Mouse (Mus musculus): ENCODE results near the gene Tlk2.
A peak's percentile ranks its signal among the peaks of the same experiment; 100 is the strongest.

Tlk2 gene

GRCm38 (mm10) chr11:105312972-105313632 is 134.5 kb downstream of the Tlk2 start:
- DNase-seq (ENCODE audit: low spot score in 2 of 2), result peak in 1 of 2 experiments; percentile 6

- DNase-seq (ENCODE audit: low spot score in 2 of 2), result no peak
Measured at GRCm38 (mm10) chr11:105313633-105314014, 135.0 kb downstream of the Tlk2 start.

- no peak for DNase-seq (ENCODE audit: low spot score in 2 of 2)
Measured at GRCm38 (mm10) chr11:105315296-105315695, 136.7 kb downstream of the Tlk2 start.

GRCm38 (mm10) chr11:105316121-105316520 is 137.5 kb downstream of the Tlk2 start:
- no peak for DNase-seq (ENCODE audit: low spot score in 2 of 2)

GRCm38 (mm10) chr11:105317769-105318168 is 139.2 kb downstream of the Tlk2 start:
- no peak for DNase-seq (ENCODE audit: low spot score in 2 of 2)

GRCm38 (mm10) chr11:105321090-105321489 is 142.5 kb downstream of the Tlk2 start:
- DNase-seq (ENCODE audit: low spot score in 2 of 2), result no peak

GRCm38 (mm10) chr11:105323530-105323929 is 144.9 kb downstream of the Tlk2 start:
- no peak for DNase-seq (ENCODE audit: low spot score in 2 of 2)

GRCm38 (mm10) chr11:105327101-105327500 is 148.5 kb downstream of the Tlk2 start:
- no peak for DNase-seq (ENCODE audit: low spot score in 2 of 2)

GRCm38 (mm10) chr11:105329962-105330361 is 151.4 kb downstream of the Tlk2 start:
- no peak for DNase-seq (ENCODE audit: low spot score in 2 of 2)

GRCm38 (mm10) chr11:105331129-105331528 is 152.5 kb downstream of the Tlk2 start:
- DNase-seq (ENCODE audit: low spot score in 2 of 2), result no peak

GRCm38 (mm10) chr11:105331732-105332131 is 153.1 kb downstream of the Tlk2 start:
- DNase-seq (ENCODE audit: low spot score in 2 of 2), result no peak

GRCm38 (mm10) chr11:105332468-105332867 is 153.9 kb downstream of the Tlk2 start:
- DNase-seq (ENCODE audit: low spot score in 2 of 2), result no peak

All from spleen, postnatal 36 days (tissue).